Mouse (Mus musculus): Measurements from ENCODE around the gene Btbd1.

GRCm38 (mm10) chr7:81860996-81861395, 31.8 kb upstream of the Btbd1 start:
- no peak for TF ChIP-seq EP300 (IDR thresholded peaks at IDR 0.05; ENCODE audit: low read depth)
- TF ChIP-seq CTCF (IDR thresholded peaks at IDR 0.05; ENCODE audit: low read depth) = no peak
